Mouse (Mus musculus): Measurements from ENCODE around the gene Mamdc2. TPM values are rescaled to one million over a fixed set of nuclear protein-coding genes. Genes with fewer than 3 reads are reported as not detected.
"Not testable (repeated sequence)": the region's sequence is repeated elsewhere in the genome, so short reads cannot be mapped to it uniquely, and the experiment has no call there.

Gene Mamdc2
- total RNA-seq (2022), result 1 to 10 TPM; 1.6 to 2.0 (median 1.7) TPM

DNA sequence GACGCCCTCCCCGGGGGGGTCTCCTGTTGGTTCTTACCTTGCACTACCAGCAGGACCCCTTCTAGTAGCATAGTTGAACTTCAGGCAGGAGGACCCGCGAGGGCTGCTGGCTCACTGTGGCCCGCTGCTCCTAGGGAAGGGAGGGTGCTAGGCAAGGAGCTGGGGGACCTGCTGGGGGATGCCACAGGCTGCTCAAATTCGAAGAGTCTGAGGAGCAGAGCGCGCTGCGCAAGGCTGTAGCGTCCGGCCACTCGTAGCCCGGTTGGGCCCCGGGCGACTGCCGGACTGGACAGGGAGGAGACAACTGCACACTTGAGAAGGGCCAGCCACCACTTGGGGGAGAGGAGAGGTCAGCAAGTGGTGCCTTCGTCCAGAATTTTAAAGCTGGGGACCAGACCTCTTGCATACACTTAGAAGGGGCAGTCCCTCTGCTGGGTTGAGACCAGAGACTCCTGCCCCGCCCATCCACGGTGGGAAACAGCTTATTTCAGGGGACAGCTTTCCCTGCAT is at the start of gene Mamdc2:
TSS of gene Mamdc2 (minus strand) at position 455 of the 510 bp plus-strand sequence.
- DNase-seq (ENCODE audit: low spot score), result no peak

DNA sequence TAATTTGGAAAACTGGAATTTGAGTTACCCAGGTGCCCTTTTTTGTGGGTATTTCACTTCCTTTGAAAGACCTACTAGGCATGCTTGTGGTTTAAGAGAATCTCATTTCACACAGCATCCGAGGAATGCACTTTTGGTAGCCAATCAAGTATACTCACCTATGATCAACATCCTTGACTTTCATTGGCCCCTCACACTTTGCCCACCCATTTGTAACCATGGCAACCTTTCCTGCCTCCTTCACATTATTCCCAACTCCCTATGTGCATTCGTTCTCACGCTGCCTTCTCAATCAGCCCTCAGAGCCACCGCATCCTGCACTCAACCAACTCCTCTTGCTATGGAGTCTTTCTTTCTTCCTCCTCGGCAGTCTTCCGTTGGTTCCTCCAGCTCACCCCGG is 49.8 kb upstream of the Mamdc2 start:
- DNase-seq (ENCODE audit: low spot score), result no peak

DNA sequence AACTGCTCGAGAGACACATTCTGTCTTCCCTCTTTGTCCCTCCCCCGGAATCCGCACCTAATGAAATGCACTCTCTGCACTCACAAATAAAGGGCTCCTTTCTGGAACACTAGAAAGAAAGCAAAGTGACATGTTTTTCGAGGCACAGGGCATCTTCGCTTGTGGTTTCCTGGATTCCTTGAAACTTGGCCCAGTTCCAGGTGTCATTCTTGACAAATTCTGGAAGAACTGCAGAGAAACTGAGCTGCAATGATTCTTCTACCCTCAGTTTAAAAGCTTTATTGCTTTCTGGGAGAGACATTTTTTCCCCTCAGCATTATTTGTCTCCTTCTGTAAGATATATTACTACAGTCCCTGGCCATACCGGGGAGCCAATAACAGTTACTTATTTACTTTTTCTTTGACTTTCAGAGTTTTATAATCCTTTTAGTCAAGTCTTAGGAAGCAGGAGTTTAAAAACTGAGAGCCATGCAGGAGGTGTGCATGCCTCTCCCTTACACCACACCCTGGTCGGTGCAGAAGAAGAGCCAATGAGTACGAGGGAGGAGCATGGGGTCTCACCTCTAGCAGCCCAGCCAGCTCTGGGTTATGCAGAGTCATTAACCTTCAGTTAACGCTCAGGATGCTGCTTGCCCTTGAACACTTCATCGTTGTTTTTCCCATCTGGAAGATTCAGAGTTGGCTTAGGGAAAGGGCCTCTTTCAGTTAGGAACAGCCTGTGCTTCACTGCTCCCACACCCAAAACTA is 49.1 kb upstream of the Mamdc2 start:
- no peak for DNase-seq (ENCODE audit: low spot score)

DNA sequence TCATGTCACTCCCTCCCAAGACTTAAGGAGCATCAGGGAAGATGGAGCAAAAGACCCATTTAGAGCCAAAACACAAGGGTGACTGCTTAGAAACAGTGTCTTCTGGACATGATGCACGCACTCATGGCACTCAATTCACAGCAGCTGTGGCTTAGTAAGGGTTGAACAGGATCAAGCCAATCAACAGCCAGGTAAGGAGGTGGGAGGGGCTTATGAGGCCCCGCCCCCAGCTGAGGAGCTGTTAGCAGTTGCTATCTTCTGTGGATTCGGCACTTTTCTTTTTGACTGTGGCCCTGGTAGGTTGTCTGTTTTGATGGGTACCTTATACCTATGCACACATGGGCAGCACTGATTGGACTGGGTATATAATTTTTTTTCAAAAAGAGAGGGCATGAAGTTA is 48.3 kb upstream of the Mamdc2 start:
- no peak for DNase-seq (ENCODE audit: low spot score)

DNA sequence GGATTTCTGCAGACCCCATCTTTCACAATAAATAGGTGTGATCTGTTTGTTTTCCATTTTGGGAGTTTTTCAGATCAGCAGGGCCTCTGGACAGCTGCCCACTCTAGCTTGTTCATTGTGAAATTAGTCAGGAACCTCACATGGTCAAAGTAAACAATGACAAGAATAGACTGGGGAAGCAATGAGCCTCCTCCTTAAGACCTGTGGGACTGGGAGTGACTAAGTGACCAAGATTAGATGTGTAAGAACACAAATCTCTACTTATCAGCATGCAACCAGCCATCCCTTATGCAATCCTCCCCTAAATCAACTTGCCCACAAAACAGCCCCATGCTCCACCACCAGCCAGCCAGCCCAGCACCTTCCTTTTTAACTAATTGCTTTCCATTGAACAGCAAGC is 44.4 kb upstream of the Mamdc2 start:
- no peak for DNase-seq (ENCODE audit: low spot score)

DNA sequence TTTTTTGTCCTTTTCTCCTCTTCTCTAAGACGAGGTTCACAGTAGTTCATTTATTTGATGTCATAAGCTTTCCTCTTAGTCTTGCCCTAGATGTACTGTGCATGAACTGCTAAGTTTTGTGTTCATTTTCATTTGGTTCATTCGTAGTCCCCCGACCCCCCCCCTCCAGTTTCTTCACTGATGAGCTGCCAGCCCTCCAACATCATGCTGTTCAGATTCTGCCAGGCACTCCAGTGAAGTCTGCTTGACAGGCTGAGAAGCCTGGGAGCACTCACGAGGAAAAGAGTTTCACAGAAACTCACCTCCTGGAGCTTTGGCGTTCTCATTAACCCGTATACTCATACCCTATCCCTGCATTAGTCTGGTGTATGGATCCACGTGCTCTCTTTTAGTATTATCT is 42.5 kb upstream of the Mamdc2 start:
- DNase-seq (ENCODE audit: low spot score), result not testable (repeated sequence)

DNA sequence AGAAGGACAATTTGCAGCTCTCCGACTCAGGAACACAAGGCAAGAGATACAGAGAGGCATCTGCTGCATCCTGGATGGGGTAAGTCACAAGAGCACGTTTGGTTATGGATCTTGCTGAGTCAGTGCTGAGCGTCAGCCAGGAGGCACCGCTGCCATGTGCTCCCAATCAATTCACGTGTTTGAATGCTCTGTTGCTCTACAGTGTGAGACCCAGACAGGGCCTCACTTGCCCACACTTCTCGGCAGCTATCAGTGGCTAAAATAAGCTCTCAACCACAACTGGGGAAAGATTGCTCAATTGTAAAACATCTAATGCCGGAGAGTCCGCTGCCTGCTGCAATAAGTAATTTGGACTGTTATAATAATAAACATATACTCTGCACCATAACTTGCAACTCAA is 41.5 kb upstream of the Mamdc2 start:
- peak; percentile 63 for DNase-seq (ENCODE audit: low spot score)

DNA sequence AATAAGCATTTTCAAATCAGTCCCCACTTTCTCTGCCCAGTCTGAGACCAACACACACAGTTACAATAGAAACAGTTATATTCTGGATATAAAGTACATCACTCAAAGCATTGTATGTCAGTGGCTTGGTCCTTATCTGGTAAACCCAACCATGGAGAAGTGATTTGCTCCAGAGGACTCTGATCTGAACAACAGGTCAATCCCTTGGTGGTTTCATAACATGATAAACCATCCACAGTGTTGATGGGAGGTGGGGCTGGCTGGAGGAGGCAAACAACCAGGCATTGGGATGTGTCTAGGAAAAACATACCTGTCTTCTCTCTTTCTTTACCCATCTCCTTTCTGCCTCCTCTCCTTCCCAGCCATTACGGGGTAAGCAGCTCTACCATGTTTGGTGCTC is 39.2 kb upstream of the Mamdc2 start:
- DNase-seq (ENCODE audit: low spot score), result no peak

DNA sequence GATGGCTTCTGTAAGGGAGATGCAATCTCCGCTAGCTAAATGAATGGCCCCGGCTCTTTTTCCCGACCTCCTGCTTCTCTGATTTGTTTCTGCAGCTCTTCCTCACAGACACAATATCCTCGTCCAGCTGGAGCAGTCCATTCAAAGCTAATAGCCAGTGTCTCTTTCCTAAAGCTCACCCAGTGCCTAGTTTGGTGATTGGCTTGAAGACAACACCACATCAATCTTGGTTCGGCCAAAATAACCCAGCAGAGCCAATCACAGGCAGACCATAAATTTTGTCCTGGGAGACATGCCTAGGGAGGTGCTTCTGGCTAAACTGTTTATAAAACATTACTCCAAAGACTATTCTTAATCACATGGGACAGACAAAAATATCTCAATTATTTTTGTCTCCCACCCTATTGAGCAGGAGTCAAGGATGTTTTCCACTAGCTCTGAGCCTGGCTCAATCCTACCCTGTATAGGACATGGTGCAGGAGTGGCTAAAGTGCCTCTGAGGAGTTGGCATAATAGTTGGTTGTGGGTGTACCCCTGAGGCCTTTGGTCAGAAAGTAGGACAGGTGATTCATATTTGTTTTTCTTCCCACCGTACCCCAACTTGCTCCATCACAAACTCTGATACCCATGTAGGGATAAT is 38.5 kb upstream of the Mamdc2 start:
- DNase-seq (ENCODE audit: low spot score), result no peak

DNA sequence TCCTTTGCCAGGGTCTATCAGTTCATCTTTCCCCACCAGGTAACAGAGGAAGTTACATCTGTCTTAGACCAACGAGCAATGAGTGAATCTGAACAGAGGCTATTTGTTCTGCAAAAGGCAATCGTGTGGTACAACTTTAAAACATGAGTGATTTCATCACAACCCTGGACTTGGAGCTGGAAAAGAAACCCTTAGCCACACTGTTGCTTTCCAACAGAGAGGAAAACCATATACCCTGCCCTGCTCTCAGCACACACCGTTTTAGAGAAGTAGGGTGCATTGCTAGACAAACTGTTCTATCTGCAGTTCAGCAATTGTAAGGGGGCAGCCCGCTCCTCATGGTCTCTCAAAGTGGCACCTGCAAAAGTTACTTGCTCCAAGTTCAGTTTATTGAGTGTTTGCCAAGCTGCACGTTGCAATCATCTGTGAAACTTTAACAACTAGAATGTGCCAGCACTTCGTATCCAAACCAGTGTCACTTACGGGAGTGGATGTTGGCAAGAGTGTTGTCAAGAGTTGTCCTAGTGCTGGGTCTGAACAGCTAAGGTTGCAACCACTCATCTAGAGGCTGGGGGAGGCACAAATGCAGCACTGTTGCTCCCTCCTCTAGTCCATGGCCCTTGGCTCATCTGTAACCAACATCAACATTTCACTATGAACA is 37.8 kb upstream of the Mamdc2 start:
- DNase-seq (ENCODE audit: low spot score), result no peak

DNA sequence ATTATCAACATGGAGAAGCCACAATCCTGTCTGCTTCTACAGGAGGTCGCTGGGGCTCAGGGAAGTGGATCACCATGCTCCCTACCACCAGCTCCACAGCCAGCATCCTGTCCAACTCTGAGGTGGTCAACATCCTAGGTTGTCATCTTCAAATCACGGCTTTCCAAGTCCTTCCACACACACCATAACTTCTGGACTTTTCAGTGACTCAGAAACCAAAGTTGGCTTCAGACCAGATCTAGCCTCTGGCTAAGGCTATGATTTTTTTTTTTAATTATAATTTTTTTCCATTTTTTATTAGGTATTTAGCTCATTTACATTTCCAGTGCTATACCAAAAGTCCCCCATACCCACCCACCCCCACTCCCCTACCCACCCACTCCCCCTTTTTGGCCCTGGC is 34.3 kb upstream of the Mamdc2 start:
- not testable (repeated sequence) for DNase-seq (ENCODE audit: low spot score)

DNA sequence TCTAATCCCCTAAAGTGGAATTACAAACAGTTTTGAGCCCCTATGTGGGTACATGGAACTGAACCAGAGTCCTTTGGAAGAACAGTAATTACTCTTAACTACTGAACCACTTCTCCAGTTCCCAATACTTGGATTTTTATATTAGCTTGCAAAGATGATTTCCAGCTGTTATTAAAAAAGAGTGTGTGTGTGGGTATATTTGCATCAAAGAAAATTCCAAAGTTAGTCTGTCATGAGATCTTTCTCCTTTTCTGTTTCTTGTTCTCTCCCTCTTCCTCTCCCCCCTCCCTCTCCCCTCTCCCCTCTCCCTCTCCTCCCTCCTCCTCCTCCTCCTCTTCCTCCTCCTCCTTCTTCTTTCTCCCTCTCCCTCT is 31.3 kb upstream of the Mamdc2 start:
- DNase-seq (ENCODE audit: low spot score), result no peak

DNA sequence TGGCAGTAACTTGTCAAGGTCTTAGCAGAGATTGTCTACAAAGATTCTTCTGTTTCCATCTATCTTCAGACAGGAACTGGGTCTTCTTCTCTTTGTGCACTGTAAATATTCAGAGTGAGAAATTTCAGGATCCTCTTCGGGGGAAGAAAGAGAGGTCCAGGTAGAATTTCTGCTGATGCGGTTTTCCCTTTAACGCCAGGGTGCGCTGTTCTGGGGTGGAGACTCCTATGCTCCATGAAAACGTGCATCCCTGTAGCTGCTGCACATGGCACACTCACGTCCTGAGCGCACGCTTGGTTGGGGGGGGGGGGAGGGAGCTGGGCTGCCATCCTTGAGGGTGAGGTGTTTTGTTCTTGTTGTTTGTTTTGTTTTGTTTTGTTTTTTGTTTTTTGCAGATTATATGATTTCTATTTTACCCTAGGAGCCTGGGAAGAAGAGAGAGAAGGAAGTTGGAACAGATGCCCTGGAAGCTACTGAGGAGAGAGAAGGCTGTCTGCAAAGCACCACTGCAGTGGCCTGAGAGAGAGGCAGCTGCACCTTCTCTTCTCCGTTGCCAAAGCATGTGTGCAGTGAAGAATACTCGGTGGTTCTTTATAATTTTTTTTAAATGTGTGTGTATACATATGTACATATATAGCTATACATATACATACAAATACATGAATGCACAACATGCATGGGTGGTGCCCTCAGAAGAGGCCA is 30.8 kb upstream of the Mamdc2 start:
- DNase-seq (ENCODE audit: low spot score), result no peak

DNA sequence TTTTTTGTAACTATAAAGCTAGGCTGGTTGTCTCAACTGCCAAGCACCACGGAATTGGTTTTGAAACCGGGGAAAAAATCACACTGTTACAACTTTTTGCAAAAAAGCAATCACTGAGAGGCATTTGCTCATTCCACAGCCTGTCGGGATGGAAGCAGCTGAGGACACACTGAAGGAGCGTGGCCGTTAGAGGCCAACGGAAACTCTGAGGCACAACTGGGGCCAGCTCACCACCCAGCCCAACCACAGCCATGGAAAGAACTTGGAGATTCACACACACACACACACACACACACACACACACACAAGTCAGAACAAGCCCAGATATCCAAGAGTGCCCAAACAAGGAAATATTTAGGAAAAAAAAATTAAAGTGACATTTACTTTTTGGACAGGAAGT is 29.6 kb upstream of the Mamdc2 start:
- no peak for DNase-seq (ENCODE audit: low spot score)

DNA sequence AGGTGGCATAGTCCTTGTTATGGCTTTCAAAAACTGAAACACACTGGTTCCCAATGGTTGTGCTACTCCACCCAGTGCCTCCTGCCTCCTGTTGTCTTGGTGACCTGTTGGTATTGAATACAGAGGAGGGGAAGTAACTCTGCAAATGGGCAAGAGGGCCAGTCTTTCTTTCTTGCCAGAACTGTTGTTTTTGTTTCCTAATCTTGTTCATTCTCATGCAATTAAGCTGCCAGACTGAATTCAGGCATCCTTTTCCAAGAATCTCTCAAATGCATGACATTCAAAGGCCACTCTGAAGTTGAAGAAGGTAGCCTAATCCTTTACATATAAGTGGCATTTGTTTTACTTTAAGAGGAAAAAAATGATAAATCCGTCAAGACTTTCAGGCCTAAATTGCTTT is 19.6 kb upstream of the Mamdc2 start:
- no peak for DNase-seq (ENCODE audit: low spot score)

DNA sequence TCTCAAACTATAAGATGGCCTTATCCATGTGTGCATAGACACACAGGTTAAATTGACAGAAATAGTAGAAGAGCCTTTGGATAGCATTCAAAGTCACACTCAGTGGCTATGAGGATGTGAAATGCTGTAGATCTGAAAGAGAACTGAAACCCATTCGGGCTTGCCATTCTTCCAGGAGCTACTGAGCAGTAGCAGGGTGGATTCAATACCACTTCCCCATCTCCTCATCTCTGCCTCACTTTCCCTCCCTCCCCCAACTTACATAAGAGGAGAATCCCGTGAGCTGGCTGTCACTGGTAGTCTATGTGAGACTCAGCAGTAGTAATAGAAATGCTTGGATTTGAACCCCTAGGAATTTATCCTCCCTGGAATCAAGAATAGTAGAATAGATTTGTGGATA is 18.8 kb upstream of the Mamdc2 start:
- no peak for DNase-seq (ENCODE audit: low spot score)

DNA sequence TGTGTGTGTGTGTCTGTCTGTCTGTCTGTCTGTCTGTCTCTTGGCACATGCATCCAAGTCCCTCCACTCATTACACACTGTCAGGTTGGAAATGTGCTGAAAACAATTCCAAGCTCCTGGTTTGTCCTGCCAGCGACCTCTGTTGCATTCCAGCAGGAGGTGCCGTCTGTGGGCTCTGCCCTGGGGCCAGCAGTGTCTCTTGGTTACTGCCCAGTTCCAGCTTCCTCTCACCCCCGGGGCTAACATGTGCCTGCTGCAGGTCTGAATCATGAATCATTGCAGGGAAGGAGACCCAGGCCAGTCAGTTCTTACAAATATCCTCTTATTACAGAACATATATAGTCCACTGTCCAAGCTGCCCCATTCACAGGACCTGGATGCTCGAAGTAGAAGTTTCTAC is 9.2 kb upstream of the Mamdc2 start:
- DNase-seq (ENCODE audit: low spot score), result no peak

DNA sequence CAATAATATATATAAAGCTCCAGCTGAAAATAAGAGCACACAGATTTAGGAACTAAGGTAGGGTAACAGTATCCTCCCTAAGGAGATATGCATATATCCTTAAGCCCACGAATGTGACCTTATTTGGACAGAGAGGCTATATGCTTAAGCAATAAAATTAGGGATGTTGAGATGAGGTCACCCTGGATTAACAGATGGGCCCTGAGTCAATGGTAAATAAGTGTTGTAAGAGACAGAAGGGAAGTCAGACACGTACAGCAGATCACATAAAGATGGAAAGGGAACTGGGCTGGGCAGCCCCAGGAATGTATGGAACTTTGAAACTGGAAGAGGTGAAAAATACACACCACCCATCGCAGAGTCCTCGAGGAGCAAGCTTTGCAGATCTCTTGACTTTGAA is 3.1 kb upstream of the Mamdc2 start:
- no peak for DNase-seq (ENCODE audit: low spot score)

DNA sequence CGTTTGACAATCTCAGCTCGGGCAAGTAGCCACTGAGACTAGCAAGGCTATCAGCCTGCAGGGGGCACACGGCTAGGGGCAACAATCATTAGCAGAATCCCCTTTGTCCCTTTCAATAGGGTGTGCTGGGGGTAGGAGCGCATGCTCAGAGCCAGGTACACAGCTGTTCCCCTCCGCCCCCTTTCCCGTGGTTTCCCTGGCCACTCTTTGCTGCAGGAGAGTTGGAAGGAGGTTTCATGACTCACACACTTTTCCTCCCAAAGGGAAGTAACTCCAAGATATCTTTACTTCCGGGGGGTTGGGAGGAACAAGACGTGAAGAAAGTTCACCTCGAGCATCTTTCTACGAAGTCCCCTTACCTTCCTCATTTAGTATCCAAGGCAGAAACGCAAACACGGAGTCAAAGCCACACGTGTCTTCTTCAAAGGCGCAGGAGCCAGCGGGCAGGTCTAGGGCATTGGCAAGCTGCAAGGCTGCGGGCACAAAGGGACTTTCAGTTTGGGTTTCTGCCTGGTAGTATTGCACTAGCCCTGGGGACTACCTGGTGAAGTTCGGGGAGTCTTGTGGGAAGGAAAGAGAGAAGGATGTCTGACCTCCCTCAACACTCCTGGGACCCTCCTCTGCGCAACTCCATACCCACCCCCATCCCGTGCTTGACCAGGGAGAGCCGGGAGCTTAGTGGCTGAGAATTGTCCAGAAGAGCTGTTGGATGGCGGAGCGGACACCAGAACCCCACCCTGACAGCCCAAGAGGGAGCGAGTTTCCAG is 838 bp downstream of the Mamdc2 start:
- peak; percentile 8 for DNase-seq (ENCODE audit: low spot score)

DNA sequence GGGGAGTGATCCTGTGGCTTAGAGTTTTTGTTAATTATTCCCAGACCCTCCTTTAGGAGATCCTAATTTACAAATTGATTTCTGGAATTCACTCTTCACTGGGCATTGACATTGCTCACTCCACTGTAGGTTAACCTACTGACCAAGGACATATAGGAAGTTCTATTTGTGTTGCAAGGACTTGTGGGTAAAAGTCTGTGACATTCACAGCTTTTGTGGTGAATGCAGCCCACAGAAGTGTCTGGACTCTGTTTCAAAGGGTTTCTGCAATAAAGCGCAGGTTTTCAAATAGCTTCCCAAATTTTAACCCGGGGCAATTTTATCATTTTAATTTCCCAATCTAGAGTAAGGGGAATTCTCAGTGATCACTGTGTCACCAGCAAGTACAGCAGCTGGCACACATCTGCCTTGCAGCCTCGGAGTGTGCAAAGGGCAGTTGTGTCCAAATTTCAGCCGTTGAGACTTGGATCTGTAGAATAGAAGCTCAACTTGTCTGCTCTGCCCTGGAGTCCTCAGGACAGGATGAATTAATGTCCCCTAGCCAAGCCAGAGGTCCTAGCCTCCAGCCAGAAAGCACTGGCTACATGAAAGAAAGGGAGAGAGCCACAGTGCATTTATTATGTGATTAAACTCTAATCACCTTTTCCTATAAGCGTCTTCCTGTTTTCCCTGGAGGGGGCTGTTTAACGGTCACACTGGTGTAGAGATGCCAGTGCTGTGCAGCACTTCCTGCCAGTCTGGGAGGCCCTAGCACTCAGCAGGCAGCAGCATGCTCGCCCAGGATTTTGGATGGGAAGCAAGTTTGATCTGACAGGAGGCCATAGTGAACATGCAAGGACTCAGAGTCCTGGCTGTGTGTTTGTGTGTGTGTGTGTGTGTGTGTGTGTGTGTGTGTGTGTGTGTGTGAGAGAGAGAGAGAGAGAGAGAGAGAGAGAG is 3.1 kb downstream of the Mamdc2 start:
- no peak for DNase-seq (ENCODE audit: low spot score)
